Comparison of ENCODE assay signal across 1 mouse cellular context in genomic region chrX:159509042-159509441, GRCm38 (mm10).
TF ChIP-seq lines count a peak whose summit lies in the region.

No protein-coding gene starts in this region.

TF ChIP-seq in MEL, 35 proteins besides CTCF, POLR2A, EP300 and RAD21 (continued from another document):
- TF ChIP-seq KAT2A (conservative IDR thresholded peaks at IDR 0.05; ENCODE audit: low read depth, low read length) (0 out of 2 replicates have a peak, but pooled peaks have one; percentile 30), MYC (IDR thresholded peaks at IDR 0.05; ENCODE audit: low read depth, low read length) (peak; percentile 95), GABPA (IDR thresholded peaks at IDR 0.05; ENCODE audit: low read depth, low read length) (no peak), TAL1 (IDR thresholded peaks at IDR 0.05; ENCODE audit: low read length) (peak; percentile 91), RCOR1 (IDR thresholded peaks at IDR 0.05; ENCODE audit: low read depth, low read length) (peak; percentile 74), NELFE (IDR thresholded peaks at IDR 0.05; ENCODE audit: low read depth, low read length) (peak; percentile 57), MYB (IDR thresholded peaks at IDR 0.05; ENCODE audit: low read depth, low read length) (peak; percentile 96), SMC3 (IDR thresholded peaks at IDR 0.05; ENCODE audit: low read depth, low read length) (no peak), E2F4 (IDR thresholded peaks at IDR 0.05; ENCODE audit: borderline replicate concordance, low read depth, low read length) (no peak), TBP (IDR thresholded peaks at IDR 0.05; ENCODE audit: low read depth, low read length) (no peak), MEF2A (IDR thresholded peaks at IDR 0.05; ENCODE audit: extremely low read depth, insufficient replicate concordance, low read depth, low read length, poor library complexity, severe bottlenecking) (peak; percentile 97), ZMIZ1 (IDR thresholded peaks at IDR 0.05; ENCODE audit: low read depth, low read length) (no peak), JUND (IDR thresholded peaks at IDR 0.05; ENCODE audit: low read depth, low read length) (peak; percentile 47; the same call in 1 of the 2 replicates), ETS1 (IDR thresholded peaks at IDR 0.05; ENCODE audit: low read depth, low read length) (peak; percentile 99), SIN3A (IDR thresholded peaks at IDR 0.05; ENCODE audit: low read length) (peak; percentile 97), ELF1 (IDR thresholded peaks at IDR 0.05; ENCODE audit: low read depth, low read length) (no peak), USF1 (IDR thresholded peaks at IDR 0.05; ENCODE audit: low read depth, low read length) (no peak; the same call in 1 of the 2 replicates), ZKSCAN1 (IDR thresholded peaks at IDR 0.05; ENCODE audit: low read depth, low read length) (no peak), ZNF384 (IDR thresholded peaks at IDR 0.05; ENCODE audit: low read depth, low read length) (peak; percentile 89), UBTF (IDR thresholded peaks at IDR 0.05; ENCODE audit: borderline replicate concordance, insufficient read depth, low read depth, low read length) (0 out of 2 replicates have a peak, but pooled peaks have one; percentile 9)
